Mouse (Mus musculus) heart, postnatal 14 days (tissue): Measurements from ENCODE around the gene Zbtb7a. TPM values are rescaled to one million over a fixed set of nuclear protein-coding genes. Genes with fewer than 3 reads are reported as not detected.

Source experiments
- DNase-seq, 2 experiments: peaks; one replicate each; pipeline ENCODE4 v3.0.0; 2021 to 2022
- intact Hi-C: fragments of 180-260 bp; cut with DNase I; formaldehyde crosslinking; loops from one replicate; pipeline ENCODE4 v1.15.1; 2025
- total RNA-seq, 2 experiments: library from RNA; stranded (reverse); gene quantifications; 2 replicates each; pipeline ENCODE4 v1.2.3; 2021

Zbtb7a gene
- total RNA-seq, 2 experiments from 2014 or later: 40.8 to 43.2 TPM

DNA sequence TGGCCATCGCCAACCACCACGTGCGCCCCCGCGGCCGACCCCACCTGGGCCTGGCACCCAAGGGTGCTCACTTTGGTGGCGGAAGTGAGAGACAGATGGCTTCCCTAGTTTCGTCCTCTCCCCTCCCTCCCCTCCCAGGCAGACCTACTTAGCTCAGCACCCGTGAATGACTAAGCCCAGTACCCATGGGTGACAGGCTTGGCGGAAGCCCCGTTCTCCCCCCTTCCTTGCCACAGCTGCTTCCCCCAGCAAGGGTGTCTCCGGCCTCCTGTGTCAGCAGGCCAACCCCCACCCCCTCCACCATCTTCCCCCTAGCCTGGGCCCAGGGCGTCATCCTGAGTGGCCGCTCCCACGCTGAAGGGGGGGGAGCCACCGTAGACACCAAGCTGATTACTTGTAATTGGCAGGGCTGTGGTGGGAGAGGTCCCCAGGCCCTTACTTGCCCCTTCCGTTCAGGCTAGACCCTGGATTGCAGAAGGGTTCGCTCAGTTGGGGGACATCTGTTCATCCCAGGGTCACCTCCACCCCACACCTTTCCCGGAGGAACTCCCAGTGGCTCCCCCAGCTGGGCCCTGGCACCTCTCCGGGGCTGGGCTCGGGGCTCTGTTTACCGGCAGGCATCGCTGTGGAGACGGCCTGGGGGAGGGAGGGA is 3.2 kb downstream of the Zbtb7a start:
- intact Hi-C loops: loop anchor here (2.0 kb wide), 1 partner anchor 29 kb away; the partner anchor contains the start of gene Pias4
- peak; percentile 54 to 65 for DNase-seq

DNA sequence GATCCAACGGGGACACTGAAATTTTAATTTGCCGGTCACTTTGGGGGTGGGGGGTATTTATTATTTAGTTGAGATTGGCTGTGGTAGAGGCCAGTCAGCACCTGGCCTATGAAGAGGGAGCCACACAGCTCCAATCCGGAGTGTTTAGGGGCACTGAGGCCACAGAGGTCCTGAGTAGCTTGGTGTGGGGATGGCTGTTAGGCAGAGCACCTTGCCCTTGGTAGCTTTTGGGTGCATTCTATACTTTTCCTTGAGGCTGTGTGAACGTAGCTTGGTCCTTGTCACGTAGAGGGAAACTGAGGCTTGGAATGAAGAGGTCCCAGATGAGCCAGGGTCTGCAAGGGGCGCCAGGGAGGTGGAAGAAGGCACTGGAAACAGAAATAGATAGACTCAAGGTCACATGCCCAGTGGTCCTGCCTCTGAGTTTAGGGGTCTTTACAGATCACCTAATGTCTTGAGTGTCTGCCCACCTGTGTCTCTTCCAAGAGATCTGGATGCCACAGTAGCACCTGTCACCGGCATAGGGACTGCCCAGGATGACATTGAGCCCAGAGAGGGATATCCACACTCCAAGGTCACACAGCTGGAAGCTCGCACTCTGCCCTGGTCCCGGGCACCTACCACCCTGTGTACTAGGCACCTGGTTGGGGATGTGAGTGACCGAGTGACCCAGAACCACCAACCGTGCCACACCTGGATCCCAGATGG is 4.0 kb downstream of the Zbtb7a start:
- no peak for DNase-seq
- intact Hi-C loops: loop anchor here (2.0 kb wide), 1 partner anchor 28 kb away; the partner anchor contains the start of gene Pias4

DNA sequence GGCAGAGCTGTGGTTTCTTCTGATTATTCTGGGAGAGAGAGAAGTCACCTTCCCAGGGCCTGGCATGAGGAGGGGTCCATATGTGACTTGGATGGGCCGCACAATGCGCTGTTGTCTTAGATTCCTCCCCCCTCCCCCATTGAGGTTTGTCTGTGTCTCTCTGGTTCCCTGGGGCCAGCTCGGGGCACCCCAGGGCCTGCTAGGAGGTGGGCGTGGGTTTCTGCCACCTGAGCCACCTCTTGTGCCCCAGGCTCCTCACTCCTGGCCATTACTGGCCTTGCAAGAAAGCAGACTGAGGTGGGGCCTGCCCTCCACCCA is 4.5 kb downstream of the Zbtb7a start:
- DNase-seq: no peak
- intact Hi-C loops: loop anchor here (2.0 kb wide), 1 partner anchor 27 kb away; the partner anchor contains the start of gene Pias4

DNA sequence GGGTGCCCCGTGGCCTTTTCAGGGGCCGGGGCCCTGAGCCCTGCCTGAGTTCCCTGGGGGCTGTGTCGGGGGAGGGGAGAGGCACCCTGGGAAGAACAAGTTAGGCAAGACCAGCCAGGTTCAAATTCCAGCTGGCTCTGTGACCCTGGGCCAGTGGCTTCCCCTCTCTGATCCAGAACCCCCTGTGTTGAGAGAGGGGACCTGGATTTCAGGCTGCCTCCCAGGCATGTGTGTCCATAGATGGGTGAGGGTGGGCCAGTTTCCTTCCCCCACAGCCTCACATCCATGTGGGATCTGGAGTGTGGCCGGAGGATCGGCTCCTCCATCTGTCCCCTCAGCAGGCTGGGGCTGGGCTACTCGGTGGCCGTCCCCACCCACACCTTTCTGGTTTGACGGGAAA is 5.0 kb downstream of the Zbtb7a start:
- no peak for DNase-seq
- intact Hi-C loops: no loop called here

DNA sequence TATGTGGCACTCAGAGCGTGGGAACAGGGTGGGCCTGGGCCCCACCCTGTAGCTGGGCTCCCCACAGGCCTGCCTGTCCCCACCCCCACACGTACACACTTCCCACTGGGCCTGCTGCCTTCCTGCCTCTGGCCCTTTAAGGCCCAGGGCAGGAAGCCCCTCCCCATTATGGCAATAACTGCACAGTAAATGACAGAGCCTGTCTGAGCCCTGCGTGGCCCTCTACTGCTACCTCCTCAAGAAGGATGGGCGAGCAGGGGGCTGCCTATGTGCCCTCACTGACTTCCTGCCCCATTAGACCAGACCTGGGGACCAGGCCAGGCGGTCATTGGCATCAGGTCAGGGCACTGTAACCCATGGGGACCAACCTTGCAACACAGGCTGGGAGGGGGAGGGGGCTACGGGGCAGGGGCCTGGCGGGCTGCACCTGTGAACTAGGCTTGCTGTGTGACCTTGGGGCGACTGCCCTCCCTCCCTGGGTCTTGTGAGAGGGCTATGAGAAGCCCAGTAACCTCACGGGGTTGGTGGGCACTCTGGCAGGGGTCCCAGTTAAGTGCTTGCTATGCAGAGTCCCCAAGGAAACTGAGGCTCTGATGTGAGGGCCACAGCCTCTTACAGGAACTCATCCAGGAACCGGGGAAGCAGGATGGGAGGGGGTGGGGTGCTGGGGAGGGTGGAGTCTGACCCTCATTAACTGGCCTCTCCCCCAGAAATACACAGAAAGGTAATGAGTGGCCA is 5.9 kb downstream of the Zbtb7a start:
- intact Hi-C loops: no loop called here
- DNase-seq: peak in 1 of 2 experiments; percentile 63

DNA sequence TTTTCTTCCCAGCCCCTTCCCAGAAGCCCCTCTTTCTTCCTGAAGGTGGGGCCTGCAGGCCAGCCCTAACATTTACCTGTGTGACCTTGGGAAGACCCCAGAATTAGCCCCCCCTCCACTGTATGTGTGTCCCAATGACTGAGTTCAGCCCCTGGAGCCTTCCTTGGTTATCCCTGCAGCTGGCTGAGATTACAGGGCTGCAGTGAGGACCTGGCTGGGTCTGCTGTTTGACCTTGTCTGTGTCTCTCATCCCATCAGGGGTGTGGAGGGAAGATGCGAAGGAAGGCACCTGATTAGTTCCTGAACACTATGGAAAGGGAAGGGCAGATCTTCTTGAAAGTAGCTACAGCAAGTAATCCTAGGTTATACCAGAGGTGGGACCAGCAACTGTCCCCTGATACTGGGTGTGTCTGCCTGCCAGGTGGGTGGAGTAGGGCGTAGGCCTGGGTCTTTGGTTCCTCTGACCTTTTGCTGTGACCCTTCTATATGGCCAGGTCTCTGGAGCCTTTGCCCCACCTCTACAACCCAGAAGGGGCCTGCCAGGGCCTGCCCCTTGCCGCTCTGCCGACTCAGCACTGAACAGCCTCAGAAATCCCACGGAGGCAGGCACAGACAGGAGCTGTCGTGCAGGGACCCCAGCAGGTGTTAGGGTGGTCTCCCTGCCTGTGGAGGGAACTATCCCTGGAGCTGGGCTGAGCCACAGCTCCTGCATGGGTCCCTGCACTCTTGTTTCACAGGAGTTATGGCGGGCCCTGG is 6.6 kb downstream of the Zbtb7a start:
- intact Hi-C loops: no loop called here
- no peak for DNase-seq

DNA sequence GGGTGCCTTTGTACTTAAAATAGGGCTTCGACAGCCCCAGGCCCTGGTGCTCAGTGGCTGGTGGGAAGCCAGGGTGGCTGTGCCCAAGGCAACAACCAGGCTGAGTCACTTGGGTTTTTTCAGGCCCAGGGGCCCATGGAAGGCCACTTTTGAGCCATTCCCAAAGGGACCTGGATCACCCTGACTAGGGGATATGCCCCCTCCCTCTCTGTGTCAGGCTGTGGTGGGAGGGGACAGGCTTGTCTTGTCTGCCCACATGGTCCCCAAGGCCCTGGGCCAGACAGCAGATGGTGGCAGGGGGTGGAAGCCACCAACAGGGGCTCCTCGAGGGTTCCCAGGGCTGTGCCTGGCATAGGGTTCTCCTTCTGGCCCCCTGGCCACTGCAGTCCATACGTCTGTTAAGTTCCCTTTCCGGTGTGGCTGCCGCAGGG is 7.5 kb downstream of the Zbtb7a start:
- intact Hi-C loops: no loop called here
- no peak for DNase-seq

DNA sequence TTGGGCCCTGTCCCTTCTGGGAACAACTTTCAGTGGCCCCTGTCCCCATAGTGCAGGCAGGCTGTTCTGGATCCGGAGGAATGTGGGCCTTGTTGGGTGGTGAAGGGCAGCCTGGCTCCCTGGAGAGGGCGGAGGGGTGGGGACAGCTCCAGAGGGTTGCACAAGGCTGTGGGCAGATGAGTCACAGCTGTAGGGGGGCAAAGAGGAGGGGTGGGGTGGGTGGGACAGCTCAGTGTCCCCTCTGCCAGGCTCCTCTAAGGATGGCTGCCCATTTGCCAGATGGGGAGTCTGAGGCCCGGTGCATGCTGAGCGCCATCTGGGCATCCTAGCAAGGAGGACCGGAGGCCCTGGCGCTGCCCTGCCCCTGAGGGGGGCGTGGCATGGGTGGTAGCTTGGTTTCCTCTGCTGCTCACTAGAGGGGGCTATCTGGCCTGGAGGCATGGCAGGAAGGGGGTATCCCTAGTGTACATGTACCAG is 8.2 kb downstream of the Zbtb7a start:
- DNase-seq: no peak

DNA sequence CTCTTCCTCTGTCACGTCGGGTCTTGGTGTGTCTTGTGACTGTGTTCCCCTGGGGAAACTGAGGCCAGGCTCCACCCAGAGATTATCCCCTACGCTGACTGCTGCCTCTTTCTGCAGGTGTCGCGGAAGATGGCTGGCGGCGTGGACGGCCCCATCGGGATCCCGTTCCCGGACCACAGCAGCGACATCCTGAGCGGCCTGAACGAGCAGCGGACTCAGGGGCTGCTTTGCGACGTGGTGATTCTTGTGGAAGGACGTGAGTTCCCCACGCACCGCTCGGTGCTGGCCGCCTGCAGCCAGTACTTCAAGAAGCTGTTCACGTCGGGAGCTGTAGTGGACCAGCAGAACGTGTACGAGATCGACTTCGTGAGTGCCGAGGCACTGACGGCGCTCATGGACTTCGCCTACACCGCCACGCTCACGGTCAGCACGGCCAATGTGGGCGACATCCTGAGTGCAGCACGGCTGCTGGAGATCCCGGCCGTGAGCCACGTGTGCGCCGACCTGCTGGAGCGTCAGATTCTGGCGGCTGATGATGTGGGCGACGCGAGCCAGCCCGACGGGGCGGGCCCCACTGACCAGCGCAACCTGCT is 8.9 kb downstream of the Zbtb7a start:
- intact Hi-C loops: no loop called here
- no peak for DNase-seq

More for the DNA sequence above, 8.2 kb downstream of the Zbtb7a start:
- intact Hi-C loops: no loop called here

DNA sequence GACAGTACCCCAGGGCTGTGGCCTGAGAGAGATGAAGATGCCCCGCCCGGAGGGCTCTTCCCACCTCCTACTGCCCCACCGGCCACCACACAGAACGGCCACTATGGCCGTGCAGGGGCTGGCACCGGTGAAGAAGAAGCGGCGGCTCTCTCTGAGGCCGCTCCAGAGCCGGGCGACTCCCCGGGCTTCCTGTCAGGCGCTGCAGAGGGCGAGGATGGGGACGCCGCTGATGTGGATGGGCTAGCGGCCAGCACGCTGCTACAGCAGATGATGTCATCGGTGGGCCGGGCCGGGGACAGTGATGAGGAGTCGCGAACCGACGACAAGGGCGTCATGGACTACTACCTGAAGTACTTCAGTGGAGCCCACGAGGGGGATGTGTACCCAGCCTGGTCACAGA is 9.6 kb downstream of the Zbtb7a start:
- peak; percentile 66 to 71 for DNase-seq
- intact Hi-C loops: no loop called here

DNA sequence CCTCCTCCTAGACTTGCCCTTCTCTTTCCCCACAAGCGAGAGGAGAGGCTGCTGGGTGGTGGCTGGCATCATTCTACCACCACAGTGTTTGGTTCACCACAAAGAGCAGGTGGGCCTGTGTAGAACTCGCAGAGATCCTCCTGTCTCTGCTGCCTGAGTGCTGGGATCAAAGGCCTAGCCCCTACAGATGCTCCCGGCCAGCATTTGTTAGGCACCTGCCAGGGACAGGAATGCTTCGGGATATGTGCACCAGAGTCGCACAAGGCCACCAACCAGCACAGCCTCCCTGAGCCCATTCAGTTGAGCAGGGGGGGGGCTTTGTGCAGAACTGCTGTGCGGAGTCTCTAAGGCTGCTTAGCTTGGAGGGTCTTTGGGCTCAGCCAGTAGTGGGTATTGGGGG is 10.3 kb downstream of the Zbtb7a start:
- intact Hi-C loops: no loop called here

DNA sequence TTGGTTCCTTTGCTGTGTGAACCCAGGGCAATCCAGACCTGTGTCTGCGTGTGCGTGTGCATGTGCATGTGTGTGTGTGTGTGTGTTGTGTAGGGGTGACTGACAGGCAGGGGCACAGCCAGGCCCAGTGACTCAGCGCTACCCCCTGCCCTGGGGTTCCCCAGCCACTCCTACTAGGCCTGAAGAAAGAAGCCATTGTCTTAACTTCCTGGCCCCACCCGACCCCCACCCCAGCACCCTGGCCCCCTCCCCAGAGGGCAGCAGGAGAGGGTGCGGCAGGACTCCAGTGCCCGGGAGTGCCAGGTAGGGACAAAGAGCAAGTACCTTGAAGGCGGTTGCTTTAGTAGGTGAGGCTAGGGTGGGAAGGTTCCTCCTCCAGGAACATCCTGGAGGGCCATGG is 10.8 kb downstream of the Zbtb7a start:
- no peak for DNase-seq
- intact Hi-C loops: loop anchor here (2.0 kb wide), 1 partner anchor 17 kb away; no protein-coding TSS in a partner anchor

More for the DNA sequence above, 10.3 kb downstream of the Zbtb7a start:
- DNase-seq: no peak

DNA sequence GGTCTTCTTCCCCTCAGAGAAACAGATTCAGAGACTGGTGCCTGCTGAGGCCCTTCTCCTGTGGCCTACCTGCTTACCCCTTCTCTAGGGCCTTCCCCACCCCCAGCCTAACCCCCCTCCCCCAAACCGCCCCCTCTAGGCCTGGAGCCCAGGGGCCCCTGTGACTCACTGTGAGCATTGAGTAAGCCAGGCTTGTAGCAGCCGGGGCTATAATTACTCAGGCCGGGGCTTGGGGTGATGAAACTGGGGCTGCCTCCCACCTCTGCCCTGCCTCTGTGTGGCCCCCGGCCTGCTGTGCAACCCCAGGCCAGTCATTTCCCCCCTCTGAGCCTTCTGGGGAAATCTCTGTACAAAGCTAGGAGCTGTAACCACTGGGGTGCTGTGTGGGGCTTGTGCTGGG is 11.3 kb downstream of the Zbtb7a start:
- no peak for DNase-seq

DNA sequence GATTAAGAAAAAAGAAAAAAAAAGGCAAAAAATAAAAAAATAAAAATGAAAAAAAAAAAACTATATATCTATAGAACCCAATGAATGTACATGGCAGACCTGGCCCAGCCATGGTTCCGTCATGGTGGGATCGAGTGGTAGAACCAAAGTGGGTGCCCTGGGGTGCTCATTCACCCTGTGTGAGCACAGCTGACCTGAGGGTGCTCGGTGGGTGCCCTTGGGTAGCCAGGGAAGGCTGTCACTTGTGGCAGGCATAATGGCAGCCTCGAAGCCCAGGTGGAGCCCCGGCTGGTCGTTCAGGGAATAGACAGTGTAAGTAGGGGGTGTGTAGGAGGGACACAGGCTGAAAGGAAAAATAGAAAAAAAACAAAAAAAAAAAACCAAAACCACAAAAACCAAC is 16.2 kb downstream of the Zbtb7a start:
- intact Hi-C loops: no loop called here
- DNase-seq: no peak

More for the DNA sequence above, 11.3 kb downstream of the Zbtb7a start:
- intact Hi-C loops: loop anchor here (2.0 kb wide), 1 partner anchor 17 kb away; no protein-coding TSS in a partner anchor

DNA sequence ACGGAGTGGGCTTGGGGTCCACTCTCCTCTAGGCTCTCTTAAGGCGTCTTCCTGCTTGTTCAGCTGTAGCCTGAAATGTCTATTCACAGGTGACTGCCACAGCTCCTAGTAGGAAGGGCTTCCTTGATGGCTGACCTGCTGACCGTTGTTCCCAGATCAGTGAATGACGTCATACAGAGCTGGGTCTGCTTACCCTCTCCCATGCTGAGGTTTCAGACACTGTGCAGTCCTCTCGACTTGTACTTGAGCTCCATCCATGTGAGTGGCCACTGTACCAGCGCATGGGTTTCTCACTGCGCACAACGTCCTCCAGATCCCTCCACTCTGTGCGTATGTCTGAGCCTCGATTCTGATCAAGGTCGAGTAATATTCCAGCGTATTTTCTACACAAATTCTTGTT is 17.6 kb downstream of the Zbtb7a start:
- DNase-seq: no peak
- intact Hi-C loops: no loop called here

DNA sequence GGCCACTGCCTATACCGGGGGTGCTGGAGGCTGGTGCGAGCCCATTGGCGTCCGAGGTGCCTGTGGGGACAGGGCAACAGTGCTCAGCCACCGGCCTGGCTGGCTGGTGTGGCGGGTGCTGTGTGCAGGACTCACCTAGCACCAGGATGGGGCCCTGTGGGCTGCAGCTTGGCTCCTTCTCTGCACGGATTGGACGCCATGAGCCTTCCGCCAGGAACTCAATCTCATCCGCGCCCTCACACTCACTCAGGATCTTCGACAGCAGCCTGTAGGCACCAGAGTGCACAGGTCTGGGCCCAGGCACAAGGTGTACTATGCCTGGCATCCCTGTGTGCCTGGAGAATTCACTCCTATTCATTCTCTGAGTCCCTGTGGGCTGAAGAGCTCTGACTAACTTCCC is 19.3 kb downstream of the Zbtb7a start:
- intact Hi-C loops: no loop called here
- DNase-seq: no peak

DNA sequence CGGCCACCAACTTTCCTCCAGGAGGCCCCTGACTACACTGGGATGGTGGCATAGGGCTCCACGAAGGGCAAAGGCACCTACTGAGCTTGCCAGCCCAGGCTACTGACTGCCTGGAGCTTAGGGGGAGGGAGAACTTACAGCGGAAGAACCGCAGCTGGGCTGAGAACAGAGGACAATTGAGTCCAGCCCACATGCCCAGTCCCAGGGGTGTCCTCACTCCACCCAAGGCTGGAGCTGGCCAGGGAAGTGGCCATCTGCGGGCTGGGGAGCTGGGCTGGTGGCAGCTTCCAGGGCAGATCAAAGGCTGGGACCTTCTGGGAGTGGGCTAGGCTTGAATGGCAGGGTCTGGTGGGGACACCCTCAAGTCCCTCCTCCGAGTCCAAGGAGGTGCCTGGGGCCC is 19.7 kb downstream of the Zbtb7a start:
- intact Hi-C loops: no loop called here

DNA sequence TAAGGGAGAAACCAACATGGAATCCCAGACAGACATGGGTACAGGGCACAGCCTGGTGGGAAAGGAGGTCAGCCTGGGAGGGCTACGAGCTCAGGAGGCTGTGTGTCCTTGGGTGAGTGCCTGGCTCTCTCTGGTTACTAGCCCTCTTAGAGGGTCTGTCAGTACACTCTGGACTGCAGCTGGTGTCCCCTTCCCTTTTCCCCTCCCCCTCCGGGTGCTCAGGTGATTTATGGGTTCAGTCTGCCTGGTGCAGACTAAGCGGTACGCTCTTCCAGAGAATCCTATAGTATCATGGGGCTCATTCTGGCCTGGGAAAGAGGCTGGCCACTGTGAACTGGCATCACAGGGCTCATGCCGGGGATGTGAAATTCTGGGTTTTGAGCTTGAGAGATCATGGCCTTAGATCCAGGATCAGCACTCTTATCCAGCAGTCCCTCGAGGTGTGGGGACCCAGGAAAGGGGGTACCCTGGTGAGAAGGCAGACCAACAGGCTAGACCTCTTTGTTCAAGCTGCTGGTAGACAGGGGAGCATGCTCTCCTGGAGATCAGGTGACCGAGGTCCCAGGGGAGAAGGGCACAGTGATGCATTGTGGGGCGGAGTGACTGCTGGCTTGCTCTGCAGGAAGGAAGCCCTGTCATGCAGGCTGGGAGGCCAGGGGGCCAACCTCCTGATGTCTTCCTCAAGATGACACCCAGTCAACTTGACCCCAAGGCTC is 26.7 kb downstream of the Zbtb7a start:
- intact Hi-C loops: loop anchor here (2.0 kb wide), 1 partner anchor 15 kb away; no protein-coding TSS in a partner anchor
- no peak for DNase-seq

More for the DNA sequence above, 19.7 kb downstream of the Zbtb7a start:
- no peak for DNase-seq

DNA sequence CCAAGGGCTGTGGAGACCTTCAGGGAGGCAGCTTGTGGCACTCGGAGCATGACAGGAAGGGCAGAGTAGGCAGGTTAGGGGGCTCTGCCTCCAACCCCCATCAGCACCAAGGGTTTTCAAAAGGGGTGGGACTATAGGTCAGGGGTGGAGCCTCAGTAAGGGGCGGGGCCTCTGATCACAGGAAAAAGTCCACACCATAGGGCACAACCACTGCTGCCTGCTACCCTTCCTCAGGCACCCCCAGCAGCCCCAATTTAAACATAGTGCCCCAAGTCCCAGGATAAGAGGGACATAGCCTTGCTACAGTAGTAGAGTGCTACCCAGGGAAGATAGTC is 27.3 kb downstream of the Zbtb7a start:
- no peak for DNase-seq
- intact Hi-C loops: loop anchor here (2.0 kb wide), 1 partner anchor 15 kb away; no protein-coding TSS in a partner anchor
